Mouse (Mus musculus) granulocyte monocyte progenitor cell, adult 5-6 weeks (primary cell): Measurements from ENCODE around the gene 6030408B16Rik. TPM values are rescaled to one million over a fixed set of nuclear protein-coding genes. Genes with fewer than 3 reads are reported as not detected.
"Not testable (repeated sequence)": the region's sequence is repeated elsewhere in the genome, so short reads cannot be mapped to it uniquely, and the experiment has no call there.

Source experiments
- ATAC-seq: replicated peaks from 2 replicates; pipeline ENCODE4 v1.8.0; 2016; ENCODE audit warnings: mild to moderate bottlenecking, moderate TSS enrichment, inconsistent platforms; ENCODE audit not compliant: poor library complexity, severe bottlenecking
- total RNA-seq, 2 experiments: library from RNA; stranded (forward) in 1 of 2; stranded (reverse) in 1 of 2; fragments of 200-712, 200-1000 nt in 1 of 2; fragments of >200 nt in 1 of 2; fragmentation: Nextera tagmentation in 1 of 2; gene quantifications; 2 replicates each; pipeline ENCODE4 v1.2.3; 2014 to 2017

6030408B16Rik gene
- total RNA-seq, 2 experiments from 2014 or later, result 0.60 TPM; not detected in 1

GRCm38 (mm10) chr15:101317814-101318500 is 24.9 kb downstream of the 6030408B16Rik start:
- ATAC-seq, result peak; percentile 56

- ATAC-seq, result no peak
Observed at GRCm38 (mm10) chr15:101318889-101319765, 26.1 kb downstream of the 6030408B16Rik start.

- ATAC-seq, result no peak
Observed at GRCm38 (mm10) chr15:101320010-101320617, 27.1 kb downstream of the 6030408B16Rik start.

- ATAC-seq, result peak; percentile 15; the same call in 1 of the 2 replicates
Observed at GRCm38 (mm10) chr15:101320618-101321041, 27.6 kb downstream of the 6030408B16Rik start.

- no peak for ATAC-seq
Observed at GRCm38 (mm10) chr15:101321126-101321525, 28.1 kb downstream of the 6030408B16Rik start.

DNA sequence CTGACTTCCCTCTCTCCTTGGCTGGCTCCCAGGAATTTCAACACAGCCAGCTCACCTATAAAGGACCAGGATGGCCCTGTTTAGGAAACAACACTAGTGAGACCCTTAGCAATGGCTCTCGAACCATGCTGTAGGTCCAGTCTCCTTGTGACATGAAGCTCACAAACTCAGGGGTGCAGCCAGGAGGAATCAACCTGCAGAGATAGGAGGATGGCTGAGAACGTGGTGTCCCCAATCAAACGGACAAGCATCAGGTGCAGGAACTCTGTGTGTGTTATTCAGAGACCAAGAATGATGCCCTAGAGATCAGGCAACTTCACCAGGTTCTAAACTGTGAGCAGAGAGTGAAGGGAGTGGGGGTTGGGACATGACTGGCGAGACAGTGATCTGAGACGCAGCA is 29.1 kb downstream of the 6030408B16Rik start:
- ATAC-seq, result no peak

DNA sequence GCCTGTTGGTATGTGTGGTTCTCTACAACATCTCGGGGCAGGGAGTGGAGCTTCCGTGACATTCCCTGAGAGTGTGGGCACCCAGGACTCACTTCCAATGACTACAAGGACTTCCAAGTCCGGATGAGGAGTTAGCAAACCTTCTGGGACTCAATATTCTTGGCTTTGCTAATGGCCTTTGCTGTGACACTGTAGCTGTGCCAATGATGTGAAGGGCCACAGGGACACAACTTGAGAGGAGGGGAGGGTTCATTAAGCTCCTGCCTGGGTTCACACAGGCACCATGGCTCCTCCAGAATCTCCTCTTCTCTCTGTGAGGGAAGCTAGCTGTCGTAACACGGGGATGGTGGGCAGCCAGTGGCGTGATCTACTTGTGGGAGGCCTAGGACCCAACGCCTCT is 29.6 kb downstream of the 6030408B16Rik start:
- ATAC-seq, result no peak

DNA sequence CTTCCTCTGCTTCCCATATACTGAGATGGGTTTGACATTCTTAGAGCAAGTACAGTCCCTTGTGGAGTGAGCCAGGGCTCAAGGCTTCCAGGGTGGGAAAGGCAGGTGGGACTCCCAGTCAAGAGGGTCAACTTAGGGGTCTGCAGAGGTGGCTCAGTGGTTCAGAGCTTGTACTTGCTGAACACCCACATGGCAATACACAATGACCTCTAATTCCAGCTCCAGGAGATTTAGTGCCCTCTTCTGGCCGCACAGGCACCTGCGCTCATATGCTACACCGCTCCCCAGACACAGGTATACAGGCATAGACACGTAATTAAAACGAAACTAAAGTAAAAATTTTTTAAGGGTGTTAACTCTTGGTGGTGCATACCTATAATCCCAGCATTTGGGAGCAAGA is 30.5 kb downstream of the 6030408B16Rik start:
- no peak for ATAC-seq

DNA sequence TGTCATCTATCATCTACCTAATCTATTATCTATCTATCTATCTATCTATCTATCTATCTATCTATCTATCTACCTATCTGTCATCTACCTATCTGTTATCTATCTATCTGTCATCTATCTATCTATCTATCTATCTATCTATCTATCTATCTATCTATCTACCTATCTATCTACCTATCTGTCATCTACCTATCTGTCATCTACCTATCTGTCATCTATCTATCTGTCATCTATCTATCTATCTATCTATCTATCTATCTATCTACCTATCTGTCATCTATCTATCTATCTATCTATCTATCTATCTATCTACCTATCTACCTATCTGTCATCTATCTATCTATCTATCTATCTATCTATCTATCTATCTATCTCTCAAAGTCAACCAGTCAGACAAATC is 31.4 kb downstream of the 6030408B16Rik start:
- not testable (repeated sequence) for ATAC-seq

DNA sequence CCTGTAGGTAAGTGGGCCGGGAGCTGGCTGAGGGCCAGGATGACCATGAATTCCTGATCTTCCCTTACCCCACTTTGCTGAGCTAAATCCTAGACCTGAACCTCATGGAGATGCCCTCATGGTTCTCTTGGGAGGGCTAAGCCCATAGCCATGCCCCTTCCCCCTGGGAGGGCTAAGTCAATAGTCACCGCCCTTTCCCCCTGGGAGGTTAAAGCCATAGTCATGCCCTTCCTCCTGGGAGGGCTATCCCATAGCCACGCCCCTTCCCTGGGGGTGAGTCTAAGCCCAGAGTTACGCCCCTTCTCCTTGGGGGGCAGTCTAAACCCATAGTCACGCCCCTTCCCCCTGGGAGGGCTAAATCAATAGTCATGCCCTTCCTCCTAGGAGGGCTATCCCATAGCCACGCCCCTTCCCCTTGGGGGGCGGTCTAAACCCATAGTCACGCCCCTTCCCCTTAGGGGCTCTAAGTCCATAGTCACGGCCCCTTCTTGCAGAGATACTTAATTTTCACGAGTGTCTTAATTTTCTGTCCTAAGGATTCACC is 33.1 kb downstream of the 6030408B16Rik start:
- peak; percentile 79 for ATAC-seq

- peak; percentile 68 for ATAC-seq
Observed at GRCm38 (mm10) chr15:101327282-101327681, 34.3 kb downstream of the 6030408B16Rik start.

DNA sequence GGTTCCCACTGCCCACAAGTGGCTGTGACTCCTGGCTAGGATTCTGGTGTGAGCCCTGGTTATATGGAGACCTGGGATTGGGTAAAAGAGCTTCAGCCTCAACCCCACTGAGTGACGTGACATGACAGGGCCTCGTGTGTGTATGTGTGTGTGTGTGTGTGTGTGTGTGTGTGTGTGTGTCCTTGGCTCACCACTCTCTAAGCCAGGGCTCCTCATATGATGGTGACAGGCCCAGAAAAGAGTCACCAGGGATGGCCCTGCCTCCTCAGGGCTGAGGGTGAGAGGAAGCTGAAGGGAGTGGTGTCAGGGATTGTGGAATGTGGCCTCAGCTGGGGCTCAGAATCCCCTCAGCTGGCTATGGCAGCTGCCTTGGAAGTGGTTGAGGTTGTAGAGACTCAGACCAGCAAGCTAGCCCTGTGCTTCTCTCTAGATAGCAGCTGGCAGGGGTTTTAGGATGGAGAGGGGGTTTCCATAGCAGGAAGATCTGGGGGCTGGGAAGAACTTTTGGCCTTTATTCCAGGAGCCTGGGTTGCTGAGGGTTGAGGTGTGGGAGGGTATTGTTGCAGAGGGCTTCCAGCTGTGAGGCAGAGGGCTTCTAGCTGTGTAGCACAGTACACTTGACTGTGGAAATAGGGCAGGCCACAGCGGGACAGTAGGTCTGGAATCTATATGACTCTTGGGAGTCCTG is 36.0 kb downstream of the 6030408B16Rik start:
- no peak for ATAC-seq

DNA sequence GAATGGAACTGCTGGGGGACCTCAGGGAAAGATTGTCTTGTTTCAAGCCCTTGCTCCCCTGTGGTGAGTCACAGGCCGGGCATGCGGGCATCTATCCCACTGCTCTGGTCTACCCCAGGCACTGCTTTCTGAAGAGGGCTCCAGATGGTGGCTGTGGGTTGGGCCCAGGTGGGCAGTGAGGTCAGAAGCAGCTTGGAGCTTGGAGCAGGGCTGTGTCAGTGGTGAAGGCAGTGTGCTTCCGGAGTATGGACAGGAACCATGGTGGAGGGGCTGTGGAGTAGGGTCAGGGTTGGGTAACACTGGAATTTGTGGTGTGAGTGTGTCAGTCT is 36.5 kb downstream of the 6030408B16Rik start:
- ATAC-seq, result no peak

DNA sequence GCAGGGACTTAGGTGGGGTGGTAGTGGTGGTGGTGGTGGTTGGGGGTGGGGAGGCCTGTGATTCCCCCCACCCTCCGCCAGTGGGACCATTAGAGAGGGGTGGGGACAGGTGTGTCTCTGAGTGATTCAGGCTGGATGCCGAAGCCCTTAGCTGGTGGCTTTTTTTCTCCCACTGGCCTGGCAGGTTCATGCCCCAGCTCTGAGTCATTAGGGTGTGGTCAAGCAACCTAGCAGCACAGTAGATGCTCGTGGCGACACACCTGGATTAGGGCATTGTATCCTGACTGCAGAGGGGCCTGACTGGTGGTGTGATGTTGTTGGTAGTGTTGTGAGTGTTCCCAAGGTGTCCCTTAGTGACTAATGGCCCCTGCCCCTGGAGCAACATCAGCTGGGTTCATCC is 38.1 kb downstream of the 6030408B16Rik start:
- ATAC-seq, result no peak

DNA sequence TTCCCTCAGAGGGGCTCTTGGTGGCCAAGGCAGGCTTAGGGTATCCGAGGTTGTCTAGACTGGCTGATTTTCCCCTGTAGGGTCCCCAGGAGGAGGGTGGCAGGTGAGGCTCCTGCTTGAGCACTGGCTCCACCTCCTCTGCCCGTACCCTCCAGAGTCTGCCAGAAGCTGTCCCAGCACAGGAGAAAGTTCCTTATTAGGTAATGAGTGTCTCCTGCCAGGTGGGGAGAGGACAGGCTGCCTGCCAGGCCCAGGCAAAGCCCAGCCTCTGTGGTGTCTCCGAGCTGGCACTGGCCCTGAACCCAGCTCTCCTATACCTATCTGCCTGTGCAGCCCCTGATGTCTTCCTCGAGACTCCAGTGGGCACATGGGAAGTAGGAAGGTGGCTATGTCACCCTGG is 39.4 kb downstream of the 6030408B16Rik start:
- ATAC-seq, result no peak

DNA sequence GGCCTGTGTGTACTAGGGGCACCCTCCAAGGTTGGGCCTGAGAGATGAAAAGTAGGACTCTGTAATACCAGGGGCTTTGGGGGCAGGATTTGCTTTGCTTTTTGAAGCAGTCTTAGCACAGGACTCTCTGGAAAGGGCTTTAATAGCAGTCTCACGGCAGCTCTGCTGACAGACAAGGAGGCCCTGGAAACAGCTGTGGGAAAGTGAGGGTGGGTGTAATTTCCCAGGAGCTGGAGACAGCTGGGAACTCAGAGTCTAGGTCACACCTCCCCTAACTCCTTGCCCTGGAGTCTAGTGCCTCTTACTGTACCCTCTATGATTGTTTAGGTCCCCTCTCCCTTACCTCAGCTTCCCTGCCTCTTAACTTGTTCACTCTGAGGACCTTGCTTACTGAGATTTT is 40.2 kb downstream of the 6030408B16Rik start:
- ATAC-seq, result no peak

DNA sequence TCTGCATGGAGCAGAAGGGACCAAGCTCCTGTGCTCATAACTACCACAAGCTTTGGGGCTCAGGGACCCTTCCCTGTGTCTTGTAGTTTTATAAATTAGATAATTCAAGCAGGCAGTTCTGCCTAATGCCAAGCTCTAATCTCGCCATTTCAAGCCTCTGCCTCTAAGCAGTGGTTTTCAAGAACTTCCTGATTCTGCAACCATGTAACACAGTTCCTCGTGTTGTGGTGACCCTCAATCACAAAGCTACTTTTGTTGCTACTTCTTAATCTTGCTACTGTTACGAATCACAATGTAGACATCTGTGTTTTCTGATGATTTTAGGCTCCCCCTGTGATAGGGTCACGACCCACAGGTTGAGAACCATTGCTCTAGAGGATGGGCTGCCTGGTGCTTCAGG is 40.6 kb downstream of the 6030408B16Rik start:
- ATAC-seq, result peak; percentile 21; the same call in 1 of the 2 replicates

DNA sequence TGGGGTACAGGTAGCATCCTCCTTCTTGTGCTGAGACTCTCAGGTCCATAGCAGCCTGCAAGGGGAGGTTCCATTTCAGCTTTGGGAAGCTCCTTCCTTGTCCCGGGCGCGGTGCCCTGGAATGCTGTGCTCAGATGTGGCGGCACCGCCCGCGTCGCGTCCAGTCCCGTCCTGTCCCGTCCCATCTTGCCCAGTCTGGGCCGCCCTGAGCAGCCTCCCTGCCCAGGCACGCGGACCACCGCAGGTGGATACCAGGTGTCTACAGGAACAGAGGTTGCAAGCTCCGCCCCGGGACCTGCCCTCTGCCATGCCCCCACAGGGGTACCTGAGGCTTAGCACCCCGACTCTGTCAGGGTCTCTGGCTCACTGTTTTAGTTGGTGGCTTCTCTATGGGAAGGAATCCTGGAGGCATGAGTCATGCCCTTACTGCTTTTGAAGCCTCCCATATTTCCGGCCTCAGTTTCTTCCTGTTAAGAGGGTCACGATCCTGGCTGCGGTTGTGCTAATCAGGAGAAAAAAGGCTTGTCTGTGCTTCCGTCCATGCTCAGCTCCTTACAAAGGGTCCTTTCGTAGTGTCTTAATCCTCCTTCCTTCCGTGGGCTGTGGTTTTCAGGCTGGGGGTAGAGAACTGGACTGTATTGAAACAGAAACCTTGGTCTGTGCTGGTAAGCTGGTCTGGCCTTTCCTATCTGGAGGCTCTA is 43.6 kb downstream of the 6030408B16Rik start:
- ATAC-seq, result peak; percentile 72

DNA sequence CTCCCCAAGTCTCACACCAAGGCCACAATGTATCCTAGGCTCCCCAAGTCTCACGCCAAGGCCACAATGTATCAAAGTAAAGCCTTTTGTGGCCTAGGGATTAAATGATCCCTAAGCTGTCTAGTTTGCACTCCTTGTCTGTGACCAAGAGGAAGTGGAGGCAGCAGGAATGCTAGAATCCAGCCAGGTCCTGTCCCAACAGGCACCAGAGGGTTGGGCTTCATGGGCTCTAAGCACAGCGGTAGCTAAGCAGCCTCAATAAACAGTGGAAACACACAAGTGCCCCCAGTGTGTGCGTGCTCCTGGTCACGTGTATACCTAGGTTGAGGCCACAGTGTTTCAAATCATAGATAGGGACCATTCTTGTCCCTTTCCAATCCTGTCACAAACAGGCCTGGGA is 45.3 kb downstream of the 6030408B16Rik start:
- no peak for ATAC-seq

GRCm38 (mm10) chr15:101339537-101339936 is 46.5 kb downstream of the 6030408B16Rik start:
- peak; percentile 50; the same call in 1 of the 2 replicates for ATAC-seq
